Mouse (Mus musculus) bone marrow, adult 2 months (tissue): Measurements from ENCODE around the gene Ccl7.
A peak's percentile ranks its signal among the peaks of the same experiment; 100 is the strongest.

Experiments used
- CTCF ChIP-seq: fragments of 200-500 bp; IDR thresholded peaks from 2 replicates; pipeline ENCODE4 v1.5.1; 2011; ENCODE audit warnings: low read length, control low read depth; ENCODE audit not compliant: control insufficient read depth, insufficient read depth
- POLR2A ChIP-seq: fragments of 200-500 bp; IDR thresholded peaks from 2 replicates; pipeline ENCODE4 v1.6.1; 2011; ENCODE audit warnings: low read depth, mild to moderate bottlenecking, control low read depth, low read length, borderline replicate concordance; ENCODE audit not compliant: control insufficient read depth

GRCm38 (mm10) chr11:82047746-82048415 lies 2.4 kb downstream of the Ccl7 start:
- TF ChIP-seq CTCF (peak; percentile 33; the same call in 1 of the 2 replicates), POLR2A (no peak)
